Mouse (Mus musculus): ENCODE results near the gene Nelfa.

- TF ChIP-seq POLR2A (IDR thresholded peaks at IDR 0.05; ENCODE audit: extremely low read depth, insufficient read depth, low read length) (no peak), CTCF (IDR thresholded peaks at IDR 0.05; ENCODE audit: extremely low read depth, insufficient read depth, low read length) (no peak)
Observed at GRCm38 (mm10) chr5:33898671-33899070, 37.5 kb downstream of the Nelfa start.

Measured in cortical plate, adult 2 months (tissue).